Mouse (Mus musculus) Muller cell, postnatal 12 days (primary cell): ENCODE data around the gene Tecpr2.
A peak's percentile ranks its signal among the peaks of the same experiment; 100 is the strongest.
"Not testable (repeated sequence)": the region's sequence is repeated elsewhere in the genome, so short reads cannot be mapped to it uniquely, and the experiment has no call there.

ENCODE experiments used
- DNase-seq: peaks from one replicate; pipeline ENCODE4 v3.0.0-alpha.2; 2015; ENCODE audit errors: inconsistent ontology term

Gene Tecpr2

DNA sequence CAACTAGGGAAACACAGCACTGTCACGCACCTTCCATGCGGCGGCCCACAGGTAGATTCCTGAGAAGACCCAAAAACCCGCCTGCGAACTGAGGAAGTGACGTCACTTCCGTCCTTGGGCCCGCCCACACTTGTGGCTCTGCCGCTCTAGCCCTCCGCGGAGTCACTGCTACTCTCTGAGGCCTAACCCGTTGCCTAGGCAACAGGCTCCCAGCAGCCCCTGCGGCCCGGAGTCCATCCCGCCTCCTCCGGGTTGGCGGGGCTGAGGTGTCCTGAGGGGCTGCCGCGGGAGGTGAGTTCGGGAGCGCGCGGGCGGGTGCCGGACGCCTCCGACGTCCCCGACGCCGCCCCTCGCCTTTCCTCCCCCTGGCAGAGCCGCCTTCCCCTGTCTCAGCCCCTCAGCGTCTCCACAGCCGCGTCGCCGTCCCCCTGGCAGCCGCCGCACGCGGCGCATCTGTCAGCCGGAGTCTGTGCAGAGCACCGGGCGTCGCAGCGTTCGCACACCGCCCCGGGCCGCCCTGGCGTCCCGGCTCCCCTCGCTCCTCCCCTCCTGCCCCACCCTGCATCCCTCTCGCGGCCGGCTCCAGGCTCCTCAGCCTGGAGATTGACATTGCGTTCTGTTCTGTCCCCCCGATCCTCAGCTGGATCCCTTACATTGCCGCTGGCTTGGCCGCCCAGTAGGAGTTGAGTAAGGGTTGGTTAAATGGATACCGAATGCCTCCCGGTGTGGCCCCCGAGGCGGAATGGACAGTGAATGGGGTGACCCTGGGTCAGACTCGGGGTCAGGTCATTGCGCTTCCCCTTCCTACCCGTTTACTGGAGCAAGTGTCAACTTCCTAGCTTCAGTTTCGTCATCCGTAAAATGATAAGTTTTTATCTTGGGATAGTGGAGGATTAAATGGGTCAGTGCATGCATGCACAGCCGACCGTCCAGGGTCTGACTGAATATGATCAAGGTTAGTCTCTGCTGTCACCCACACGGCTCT lies at the start of gene Tecpr2, which contains the start of gene Cinp:
Gene Tecpr2 (plus strand): TSS at position 229 of the 985 bp plus-strand sequence.
Gene Cinp (minus strand): TSS at position 110 of the 985 bp plus-strand sequence.
- DNase-seq = peak; percentile 97

DNA sequence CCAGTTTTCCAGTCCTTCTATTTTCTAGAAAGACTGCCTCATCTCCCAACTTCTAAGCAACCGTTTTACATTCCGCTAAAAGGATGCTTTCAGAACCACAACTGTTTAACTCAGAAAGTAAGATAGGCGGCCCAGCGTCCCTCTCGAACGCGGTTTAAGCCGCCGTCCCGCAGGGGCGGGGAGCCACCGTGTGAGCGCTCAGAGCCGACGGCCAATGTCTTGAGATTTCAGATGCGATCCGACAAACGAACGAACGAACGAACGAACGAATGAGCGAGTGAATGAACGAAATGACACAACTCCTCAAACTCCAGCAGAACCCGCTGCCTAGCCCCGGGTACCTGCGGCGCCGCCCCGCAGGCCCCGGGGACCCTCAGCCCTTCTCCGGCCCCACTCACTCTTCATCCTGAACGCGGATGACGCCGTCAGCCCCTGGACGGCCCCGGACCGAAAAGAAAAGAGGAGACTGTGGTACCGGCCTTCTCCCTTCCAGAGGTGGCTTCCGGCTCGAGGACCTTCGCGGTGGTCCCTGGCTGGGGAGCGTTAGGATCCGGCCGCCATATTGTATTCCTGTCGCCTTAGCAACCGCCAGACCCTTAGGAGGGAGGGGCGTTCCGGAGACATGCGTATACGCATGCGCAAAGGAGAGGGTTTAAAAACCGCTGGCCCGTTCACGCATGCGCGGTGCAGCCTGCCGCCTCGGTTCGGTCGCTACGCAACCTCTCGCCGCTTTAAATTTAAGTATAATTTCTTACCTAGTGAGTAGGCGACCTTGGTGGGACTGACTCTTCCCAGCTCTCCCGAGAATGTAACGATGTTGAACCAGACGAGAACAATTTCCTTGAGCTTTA lies 48.5 kb upstream of the Tecpr2 start, which contains the start of gene Mok:
Gene Mok (minus strand): TSS at position 592 of the 851 bp plus-strand sequence.
- peak; percentile 90 for DNase-seq

DNA sequence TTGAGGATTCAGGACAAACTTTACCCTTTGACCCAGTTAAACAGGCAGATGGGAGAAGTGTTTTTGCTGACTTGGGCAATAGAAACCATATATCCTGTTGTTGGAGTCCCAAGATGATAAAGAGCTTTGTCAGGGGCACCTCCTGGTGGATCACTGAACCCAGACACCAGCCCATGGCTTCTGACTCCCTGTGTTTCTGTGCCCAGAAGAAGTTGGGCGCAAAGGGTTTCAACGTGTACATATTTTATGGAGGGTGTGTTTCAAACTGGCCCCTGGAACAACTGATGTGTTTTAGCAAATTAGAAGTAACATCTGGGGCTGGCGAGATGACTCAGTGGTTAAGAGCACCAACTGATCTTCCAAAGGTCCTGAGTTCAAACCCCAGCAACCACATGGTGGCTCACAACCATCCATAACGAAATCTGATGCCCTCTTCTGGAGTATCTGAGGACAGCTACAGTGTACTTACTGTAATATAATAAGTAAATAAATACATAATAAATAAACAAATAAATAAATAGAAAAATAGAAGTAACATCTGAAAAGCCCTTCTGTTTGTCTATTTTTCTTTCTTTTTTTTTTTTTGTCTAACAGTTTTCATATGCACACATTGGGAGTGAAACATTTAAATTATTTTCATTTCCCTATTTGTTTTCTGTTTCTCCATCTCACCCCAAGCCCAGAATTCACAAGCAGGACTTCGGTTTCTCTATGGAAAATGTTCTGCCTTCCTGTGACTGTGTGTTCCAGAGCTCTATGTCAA lies 47.2 kb upstream of the Tecpr2 start:
- no peak for DNase-seq

DNA sequence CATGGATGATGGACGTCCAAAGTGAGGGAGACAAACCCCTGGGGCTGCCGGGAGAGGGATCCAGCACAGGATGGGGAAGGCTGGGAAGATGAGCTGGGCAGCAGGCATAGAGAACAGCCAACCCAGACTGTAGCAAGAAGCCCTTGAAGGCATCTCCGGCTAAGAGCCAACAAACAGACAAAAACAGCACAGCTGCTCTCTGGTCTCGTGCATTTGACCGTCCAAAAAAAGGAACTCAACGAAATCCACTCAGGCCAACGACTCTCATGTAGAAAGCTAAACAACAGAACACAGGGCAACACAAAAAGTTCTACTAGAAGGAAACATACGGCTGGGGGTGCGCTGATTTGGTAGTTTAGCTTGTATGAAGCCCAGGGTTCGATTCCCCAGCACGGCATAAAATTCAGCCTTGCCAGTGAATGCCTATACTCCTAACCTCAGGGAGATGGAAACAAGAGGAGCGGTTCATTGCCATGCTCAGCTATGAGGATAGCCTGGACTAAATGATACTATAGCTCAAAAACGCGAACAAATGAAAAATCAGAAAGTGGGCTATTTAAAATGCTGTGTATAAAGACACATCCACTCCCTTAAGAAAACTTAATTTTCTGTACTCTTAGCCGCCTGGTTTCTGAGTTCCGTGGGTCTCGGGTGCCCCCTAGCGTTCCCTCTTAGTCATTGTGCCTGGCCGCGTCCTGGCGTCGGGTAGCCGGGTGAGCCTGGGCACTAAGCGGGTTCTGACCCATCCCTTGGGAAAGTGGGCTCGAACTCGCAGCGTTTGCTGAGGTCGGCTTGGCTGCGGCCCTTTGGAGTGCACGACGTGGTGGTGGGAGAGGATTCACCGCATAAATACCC lies 45.6 kb upstream of the Tecpr2 start:
- peak; percentile 82 for DNase-seq

DNA sequence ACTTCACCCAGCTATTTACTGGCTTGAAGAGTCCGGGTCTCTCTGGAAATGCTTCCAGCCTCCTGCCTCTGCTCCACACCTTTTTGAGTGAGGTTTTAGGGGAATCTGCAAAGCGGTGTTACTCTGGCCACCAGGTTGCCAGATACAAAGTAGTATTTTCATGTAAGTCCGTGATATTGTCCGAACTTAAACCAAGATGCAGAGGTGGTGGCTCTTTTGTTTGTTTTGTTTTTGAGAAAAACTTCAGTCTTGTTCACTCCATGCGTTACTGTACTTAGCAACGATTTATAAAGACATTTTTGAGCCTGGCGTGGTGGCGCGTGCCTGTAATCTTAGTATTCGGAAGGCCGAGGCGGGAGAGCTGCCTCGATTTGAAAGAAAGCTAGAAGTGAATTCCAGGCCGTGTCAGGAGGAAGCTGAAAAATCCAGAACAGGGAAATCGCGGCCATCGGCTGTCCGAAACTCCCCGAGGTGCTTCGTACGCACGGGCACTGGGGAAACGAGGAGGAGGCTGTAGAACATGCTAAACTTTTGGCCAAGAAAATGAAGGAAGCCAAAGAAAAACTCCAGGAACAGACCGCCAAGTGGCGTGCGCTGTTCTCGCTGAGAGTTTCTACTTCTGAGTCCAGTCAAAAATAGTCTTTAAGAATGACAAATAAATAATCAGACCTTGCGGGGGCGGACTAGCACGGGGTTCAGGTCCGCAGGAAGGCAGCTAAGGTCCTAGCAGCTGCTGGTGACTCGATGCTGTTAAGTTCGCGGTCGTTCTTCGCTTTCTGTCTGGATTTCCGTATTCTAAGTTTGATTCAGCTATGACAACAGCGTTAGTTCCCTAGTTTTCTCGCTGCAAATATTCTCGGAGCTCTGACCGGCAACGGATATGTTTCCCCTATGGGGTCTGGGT lies 44.6 kb upstream of the Tecpr2 start:
- no peak for DNase-seq

DNA sequence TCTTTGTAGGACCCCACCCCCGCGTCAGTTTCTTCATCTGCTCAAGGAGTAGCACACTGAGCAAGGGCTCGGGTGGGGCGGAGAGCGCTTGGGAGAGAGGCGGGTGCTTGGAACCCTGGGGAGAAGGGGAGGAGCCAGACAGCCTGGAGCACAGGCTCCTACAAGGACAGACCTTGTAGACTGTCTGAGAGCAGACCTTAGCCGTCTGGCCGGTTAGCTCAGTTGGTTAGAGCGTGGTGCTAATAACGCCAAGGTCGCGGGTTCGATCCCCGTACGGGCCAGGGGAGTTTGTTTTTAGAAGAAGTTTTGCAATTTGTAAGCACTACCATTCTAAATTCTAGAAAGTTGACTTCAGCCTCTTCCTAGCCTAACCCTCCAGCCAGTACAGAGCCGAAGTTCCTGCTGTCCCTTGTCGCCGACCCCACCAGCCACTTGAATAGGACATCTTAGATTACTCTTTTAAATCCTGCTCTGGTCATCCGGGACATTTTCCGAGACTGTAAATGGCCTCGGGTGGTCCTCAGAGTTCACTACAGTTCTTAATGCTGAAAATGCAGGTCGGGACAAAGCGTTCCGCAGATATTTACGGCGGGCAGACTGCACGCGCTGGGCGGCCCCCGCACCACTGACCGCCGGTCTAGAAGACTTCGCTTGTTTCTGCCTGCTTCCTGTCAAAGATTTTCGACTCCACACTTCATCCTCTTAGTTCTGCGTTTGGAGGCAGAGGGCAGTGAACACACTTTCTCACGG lies 43.8 kb upstream of the Tecpr2 start:
- peak; percentile 94 for DNase-seq

DNA sequence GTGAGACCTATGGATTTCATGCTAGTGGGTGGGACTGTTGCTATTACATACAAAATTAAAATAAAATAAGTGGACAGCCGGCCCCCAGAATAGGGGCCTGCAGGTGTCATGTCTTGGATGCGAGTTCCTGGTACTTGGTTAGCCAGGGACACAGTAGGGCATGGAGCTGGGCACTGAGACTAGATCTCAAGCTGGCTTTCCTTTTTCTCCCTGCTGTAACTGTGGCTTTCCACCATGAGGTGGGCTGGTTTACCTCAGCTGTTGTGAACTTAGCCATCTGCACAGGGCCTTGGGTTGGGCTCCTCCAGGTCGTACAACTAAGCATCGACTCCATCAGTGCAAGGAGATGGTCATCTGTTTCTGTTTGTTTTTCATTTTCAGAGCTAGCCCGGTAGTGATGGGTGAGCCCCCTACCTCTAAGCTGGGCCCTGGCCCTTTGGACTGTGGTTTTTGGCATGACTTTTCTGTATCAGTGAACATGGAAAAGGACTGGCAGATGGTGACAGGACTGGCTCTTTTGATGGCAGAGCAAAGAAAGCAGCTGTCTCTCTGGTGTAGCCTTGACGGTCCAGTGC lies 42.8 kb upstream of the Tecpr2 start:
- no peak for DNase-seq

DNA sequence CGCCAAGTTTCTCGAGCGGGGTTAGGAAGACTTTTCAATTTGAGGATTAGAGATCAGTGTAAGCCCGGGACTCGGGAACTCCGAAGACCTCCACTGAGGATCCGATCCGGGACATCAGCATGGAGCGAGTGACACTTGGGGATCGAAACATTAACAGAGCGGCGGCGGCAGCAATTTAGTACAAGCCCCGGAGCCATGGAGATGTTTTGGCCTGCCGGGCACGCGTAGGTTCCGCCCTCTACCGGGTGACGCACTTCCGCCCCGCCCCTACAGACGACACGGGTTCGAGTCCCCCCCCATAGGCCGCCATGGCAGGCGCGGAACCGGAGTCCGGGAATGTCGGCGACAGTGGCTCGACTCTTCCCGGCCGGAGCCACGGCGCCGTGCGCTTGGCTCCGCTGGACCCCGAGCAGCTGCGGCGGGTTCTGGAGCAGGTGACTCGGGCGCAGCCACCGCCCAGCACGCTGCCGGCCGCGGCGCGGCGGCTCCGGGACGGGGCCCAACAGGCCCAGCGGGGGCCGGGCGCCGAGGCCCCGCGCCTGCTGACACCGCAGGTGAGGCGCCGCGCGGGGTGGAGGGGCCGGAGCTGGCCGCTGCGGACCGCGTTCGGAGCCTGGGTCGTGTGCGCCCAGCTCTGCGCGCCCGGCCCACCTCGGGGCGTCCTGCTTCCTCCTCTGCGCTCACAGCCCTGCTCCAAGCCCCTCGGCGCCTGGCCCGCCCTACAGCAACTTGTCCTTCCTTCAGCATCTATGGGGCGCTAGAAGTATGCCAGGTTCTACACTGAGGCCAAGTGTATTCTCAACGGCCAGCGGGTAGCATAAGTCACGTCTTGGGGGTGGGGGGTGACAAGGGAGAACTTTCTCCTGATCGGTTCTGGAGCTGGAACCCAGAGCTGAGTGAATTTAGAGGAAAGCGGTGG lies 38.8 kb upstream of the Tecpr2 start, which contains the start of gene Zfp839:
Gene Zfp839 (plus strand): TSS at position 244 of the 919 bp plus-strand sequence.
- peak; percentile 82 for DNase-seq

DNA sequence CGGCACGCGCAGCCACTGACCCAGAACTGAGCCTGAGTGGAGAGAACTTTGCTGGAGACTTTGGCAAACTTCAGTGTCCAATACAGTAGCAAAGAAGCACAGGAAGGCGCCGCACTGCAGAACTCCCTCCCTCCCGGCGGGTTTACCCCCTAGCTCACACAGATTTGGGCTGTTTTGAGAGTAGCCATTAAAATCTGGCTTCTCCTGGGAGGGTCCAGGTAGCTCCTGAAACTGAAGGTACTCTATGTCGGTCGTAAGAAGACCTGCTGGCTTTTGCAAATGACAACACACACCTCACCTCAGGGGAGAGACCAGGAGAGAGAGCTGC lies 38.2 kb upstream of the Tecpr2 start:
- DNase-seq = no peak

DNA sequence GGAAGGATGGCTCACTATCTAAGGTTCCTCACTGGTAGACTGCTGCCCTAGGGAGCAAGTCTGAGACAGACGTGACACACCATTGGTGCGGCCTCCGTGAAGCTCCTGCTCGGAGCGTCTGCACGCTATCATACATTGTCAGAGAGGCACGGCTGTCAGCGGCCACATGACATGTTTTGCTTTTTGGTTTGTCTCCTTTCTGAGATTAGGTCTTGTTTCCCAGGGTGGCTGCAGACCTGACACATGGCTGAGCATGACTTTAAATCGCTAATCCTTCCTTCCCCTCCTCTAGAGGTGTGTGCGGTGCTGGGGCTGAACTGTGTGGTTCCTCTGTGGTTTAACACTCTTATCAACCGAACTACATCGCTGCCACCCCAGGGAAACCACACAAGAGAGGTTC lies 37.6 kb upstream of the Tecpr2 start:
- DNase-seq = no peak

DNA sequence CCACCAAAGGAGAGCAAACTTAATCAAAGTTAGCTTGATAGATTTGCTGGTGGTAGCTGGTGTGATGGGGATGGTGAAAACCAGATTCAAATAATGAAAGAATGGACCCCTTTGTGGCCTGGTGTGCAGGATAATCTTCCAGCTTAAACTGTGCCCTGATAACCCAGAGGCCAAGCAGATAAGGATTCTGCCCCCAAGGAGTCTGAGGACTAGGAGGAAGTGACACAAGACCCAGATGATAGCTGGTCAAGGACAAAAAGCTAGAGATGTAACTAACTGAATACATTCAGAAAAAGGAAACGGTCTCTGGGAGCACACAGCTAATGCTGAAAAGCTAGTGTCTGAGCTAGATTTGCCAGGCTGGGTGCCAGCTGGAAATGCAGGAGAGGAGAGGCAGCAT lies 37.1 kb upstream of the Tecpr2 start:
- DNase-seq = no peak

DNA sequence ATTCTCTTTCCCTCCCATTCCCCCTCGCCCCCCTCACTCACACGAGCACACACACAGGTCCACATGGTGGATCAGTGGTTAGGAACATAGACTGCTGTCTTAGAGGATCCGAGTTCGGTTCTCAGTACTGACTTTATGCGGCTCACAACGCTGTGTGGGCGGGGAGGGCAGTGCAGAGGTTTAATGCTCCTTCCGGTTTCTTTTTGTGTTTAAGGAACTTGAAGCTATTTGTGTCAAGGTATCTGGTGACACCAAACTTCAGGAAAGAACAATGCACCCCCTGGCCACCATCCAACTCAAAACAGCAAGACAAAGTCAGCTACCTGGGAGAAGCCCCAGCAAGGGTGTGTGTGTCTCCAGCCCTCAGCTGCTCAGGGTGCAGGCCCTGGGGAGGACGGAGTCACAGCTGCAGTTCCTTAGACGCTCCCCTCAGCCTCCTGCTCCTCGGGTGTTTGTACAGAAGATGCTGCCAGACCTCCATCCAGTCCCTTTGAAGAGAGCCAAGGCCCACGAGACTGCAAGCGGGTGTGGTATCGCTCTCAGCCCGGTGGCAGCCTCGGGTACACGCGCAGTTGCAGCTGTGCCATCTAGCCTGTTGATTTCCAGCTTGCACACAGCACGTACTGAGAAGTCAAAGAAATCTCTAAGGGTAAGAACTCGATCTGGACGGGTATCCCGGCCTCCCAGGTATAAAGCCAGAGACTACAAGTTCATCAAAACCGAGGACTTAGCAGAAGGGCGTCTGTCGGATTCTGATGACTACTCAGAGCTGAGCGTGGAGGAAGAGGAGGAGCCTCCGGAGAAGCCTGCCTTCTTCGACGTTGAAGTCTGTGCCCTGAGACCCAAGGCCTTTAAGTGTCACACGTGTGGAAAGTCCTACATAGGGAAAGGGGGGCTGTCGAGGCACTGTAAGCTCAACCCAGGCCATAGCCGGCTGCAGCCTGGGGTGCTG lies 34.0 kb upstream of the Tecpr2 start:
- no peak for DNase-seq

DNA sequence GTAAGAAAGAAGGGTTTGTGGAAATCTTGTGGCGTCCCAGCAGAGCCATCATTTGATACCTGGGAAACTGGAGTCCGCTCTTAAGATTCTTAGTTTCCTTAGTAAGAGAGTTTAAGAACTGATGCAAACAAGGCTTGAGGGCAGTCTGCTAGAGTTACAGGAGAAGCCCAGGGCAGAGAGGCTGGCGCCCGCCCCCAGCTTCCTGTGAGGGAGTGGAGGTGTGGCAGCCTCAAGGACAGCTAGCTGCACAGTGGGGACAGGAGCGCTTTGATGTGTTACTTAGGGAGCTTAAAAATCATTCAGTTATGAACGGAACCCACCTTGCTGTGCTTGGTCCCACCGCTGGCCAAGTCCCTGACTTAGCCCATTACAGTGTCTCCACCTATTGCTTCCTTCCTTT lies 31.9 kb upstream of the Tecpr2 start:
- no peak for DNase-seq

DNA sequence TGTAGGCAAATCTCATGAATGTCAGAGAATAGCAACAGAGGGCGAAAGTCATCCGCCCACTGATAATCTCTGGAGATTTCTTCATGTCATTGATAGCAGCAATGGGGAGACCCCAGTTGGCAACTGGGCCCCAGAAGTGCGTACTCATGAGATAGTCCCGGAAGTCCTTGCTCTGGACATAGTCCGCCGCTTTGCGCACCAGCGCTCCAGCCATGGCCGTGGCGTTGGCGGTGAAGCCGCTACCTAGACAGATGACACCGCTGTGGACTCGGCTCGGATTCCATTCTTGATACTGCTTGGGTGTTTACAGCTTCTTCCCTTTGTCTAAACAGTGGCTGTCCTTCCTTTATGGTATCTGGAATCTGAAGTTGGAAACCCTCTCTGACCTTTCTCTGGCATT lies 30.4 kb upstream of the Tecpr2 start:
- DNase-seq = not testable (repeated sequence)

DNA sequence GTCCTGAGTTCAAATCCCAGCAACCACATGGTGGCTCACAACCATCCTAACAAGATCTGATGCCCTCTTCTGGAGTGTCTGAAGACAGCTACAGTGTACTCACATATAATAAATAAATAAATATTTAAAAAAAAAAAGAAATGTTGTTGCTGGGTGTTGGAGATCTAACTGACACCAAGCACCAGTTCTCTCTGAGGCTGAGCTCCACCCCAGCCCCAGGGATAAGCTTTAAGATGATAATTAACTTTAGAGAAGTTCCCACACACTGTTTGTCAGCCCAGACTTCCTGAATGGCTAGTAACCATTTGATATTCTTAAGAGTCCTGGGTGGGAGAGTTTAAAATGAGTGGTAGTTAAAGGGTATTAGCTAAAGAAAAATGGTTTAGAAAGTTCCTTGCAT lies 28.8 kb upstream of the Tecpr2 start:
- no peak for DNase-seq

DNA sequence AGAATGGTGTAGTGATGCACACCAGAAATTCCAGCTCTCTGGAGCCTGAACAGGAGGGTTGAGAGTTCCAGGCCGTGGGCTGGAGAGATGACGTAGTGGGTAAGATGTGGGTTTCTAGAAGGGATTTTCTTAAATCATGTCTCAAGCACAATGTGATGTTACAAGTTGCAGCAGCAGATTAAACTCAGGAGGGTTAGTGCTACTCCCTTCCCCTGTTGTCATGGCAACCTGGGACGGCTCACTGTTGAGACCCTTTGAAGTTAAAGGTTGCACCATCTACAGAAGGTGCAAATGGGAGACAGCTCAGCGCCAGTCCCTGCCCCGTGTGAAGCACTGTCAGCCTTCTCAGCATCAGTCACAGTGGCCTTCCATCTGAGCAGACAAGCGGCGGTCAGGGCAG lies 27.8 kb upstream of the Tecpr2 start:
- no peak for DNase-seq
